Mouse (Mus musculus) R1 (cell line): ENCODE results near the gene Slc25a21.
"Not testable (repeated sequence)": the region's sequence is repeated elsewhere in the genome, so short reads cannot be mapped to it uniquely, and the experiment has no call there.

Experiments used
- DNase-seq: peaks from one replicate; pipeline ENCODE4 v3.0.0-alpha.2; 2018; ENCODE audit warnings: low read depth, low spot score

Gene Slc25a21

DNA sequence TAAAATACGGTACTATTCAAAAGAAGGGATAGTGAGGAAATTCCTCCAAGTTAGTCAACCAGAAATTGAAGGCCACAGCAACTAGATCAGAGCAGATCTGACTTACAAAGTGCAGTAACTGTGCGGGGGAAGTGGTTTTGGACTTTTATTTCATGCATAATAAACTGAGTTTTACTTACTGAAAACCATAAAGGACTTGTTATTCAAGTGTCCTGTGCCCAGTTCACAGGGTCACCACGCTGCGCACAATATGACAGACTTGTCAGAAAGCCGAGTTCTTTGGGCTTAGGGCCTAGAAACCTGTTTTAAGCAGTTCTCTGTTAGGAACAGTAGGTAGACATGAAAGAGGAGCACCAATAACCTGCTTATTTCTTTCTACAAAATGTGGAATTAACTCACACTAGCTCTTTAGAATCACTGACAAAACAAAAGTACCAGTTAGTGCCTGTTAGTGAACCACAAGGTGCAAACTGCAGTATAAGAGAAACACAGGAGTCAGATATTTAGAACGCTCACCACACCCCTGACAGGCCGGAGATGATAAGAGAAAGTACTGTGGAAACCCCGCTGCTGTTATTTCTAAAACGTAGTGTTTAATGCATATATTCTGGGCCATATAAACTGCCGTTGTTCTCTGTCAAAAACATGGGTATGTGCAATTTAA is at the start of gene Slc25a21:
Gene Slc25a21, minus strand, starts transcription at position 110 of the 664 bp plus-strand sequence.
- no peak for DNase-seq

- peak; percentile 15 for DNase-seq
Observed at GRCm38 (mm10) chr12:57243671-57244495, 46.6 kb upstream of the Slc25a21 start.

GRCm38 (mm10) chr12:57233386-57233785 is 36.1 kb upstream of the Slc25a21 start:
- DNase-seq, result peak; percentile 47

GRCm38 (mm10) chr12:57231085-57231875 is 34.0 kb upstream of the Slc25a21 start:
- DNase-seq, result peak; percentile 74

DNA sequence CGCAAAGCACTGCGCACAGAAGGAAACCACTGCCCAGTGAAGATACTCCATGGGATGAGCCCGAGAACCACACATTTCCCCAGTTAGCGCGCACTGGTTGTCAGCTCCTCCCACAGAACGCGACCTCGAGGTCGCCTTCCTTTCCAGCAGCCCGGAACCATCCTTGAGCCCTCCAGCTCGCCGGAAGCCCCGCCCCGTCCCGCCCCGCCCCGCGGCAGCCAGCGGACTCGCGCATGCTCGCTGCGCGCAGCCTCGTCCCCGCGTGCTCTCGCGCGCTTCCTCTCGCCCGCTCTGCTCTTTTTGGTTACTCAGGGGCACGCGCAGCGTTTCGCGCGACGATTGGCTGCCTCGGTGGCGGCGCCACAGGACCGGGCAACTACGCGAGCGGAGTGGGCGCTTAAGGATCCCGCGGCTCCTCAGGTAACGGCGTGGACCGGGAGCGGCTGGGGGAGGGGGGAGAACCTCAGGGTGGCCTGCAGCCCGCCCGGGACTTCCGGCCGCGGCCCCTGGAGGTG is 33.0 kb upstream of the Slc25a21 start, which contains the start of the genes Prps1l3 and Mipol1:
Gene Prps1l3, plus strand, starts transcription at position 221 of the 515 bp plus-strand sequence.
Gene Mipol1, plus strand, starts transcription at position 236 of the 515 bp plus-strand sequence.
- peak; percentile 93 for DNase-seq

DNA sequence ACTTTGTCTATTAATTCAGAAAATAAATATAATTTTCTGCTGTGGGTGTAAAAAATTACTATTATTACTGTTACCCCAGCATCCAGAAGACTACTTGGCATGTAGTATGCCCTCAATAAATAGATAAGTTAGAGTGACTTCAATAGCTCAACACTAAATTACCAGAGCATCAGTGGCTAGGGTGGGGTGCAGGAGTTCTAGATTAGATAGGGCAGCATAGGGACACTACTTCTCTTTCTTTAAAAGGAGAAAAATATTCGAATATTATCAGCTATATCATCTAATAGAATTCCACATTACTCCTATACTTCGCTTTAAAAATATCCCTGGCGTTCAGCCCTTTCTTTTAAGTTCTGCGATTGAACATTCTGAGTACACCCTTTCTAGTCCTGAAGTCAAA is 32.4 kb upstream of the Slc25a21 start:
- DNase-seq, result no peak

GRCm38 (mm10) chr12:57227776-57228175 is 30.5 kb upstream of the Slc25a21 start:
- DNase-seq, result peak; percentile 21

- peak; percentile 78 for DNase-seq
Observed at GRCm38 (mm10) chr12:57226411-57226810, 29.1 kb upstream of the Slc25a21 start.

DNA sequence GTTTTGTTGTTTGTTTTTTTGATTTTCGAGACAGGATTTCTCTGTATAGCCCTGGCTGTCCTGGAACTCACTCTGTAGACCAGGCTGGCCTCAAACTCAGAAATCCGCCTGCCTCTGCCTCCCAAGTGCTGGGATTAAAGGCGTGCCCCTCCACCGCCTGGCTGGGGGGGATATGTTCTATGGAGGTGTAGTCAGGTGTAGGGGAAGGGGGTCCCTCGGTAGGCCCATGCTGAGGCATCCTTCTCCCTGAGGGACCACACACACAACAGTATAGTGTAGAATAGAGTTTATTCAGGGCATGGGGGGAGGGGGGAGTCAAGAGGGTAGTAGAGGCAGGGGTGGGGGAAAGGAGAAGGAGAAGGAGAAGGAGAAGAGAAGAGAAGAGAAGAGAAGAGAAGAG is 15.2 kb upstream of the Slc25a21 start:
- not testable (repeated sequence) for DNase-seq

DNA sequence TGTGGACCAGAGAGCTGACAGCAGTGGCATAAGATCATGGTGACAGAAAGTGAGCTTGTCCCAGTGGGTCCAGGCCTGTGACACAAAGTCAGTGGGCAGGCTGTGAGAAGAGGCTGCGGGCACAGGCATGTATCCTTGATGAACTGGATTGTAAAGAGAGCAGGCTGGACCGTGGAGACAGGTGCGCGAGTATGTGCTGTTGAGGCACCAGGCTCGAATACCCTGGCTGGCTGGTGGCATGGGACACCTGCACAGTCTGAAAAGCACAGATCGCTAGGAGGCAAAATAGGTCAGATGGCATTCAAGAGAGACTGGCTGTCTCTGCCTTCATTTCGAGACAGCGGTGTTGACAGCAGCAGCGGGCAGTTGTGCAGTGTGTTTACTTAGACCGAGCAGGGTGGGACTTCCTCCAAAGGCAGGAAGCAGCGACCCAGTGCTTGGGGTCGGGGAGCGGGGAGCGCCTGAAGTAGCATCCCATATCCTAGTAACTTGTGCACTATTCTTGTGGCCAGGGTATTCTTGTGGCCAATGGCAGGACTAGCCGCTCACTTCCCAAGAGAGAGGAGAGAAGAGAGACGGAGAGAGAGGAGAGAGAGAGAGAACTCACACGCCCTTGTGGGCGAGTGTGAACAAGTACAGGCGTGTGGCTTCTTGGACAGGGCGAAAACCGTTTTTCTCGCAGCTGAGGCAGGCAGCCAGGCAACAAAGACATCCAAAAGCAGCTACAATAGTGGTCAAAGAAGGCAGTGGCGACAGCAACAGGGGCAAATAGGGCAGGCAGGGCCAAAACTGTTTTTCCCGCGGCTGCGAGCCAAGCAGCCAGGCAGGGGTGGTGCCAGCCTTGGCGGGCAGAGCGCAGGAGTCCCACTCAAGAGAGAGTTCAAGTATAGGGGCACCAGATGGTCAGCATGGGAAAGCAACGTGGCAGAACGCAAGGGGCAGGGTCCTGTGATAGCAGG is 14.4 kb upstream of the Slc25a21 start:
- peak; percentile 74 for DNase-seq

- no peak for DNase-seq
Observed at GRCm38 (mm10) chr12:57204276-57204851, 7.1 kb upstream of the Slc25a21 start.

GRCm38 (mm10) chr12:57201901-57202300 is 4.6 kb upstream of the Slc25a21 start:
- DNase-seq, result no peak

DNA sequence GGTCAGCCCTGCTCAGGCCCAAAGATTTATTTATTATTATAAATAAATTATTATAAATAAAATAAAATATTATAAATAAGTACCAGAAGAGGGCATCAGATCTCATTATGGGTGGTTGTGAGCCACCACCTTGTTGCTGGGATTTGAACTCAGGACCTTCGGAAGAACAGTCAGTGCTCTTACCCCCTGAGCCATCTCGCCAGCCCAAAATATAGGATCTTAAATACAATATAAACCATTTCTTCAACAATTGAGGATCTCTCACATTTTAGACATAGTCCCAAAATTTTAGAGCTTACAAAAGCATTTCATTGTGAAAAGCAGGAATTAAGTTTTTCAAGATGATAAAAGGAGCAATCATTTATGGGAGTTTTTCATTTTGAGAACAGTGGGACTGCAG is 2.2 kb upstream of the Slc25a21 start:
- DNase-seq, result no peak

- DNase-seq, result no peak
Observed at GRCm38 (mm10) chr12:57198269-57198668, 997 bp upstream of the Slc25a21 start.

DNA sequence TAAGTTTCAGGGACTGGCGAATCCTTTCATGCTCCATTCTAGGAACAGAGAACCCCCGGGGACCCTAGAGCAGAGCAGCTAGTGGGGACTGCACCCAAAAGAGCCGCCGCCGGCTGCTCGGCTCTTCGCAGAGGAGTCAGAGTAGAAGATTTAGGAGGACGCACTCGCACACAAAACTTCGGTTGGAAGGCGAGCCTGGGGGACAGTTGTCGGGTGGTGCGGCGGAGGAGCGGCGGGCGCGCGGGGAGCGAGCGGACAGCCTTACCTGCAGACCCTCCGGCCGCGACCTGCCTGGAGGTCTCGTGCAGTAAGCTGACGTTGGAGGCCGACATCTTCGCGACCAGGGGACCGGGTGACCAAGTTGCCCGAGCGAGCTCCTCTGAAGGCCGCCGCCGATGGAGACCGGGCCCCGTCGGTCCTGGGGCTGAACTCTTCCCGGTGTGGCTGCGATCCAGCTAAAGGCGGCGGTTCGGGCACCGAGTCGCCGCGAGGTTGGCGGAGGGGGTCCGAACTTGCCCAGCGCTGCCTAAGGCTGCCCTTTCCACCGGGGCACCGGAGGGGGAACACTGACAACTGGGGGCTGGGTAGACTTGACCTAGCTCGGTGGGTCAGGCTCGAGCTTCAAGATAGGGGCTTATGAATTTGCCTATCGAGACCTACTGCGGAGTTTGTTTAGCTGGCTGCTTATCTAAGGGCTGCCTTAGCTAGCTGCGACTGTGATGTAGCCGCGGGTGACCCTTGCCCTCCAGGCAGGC is 487 bp downstream of the Slc25a21 start:
- peak; percentile 50 for DNase-seq

- no peak for DNase-seq
Observed at GRCm38 (mm10) chr12:57196286-57196607, 1.0 kb downstream of the Slc25a21 start.

DNA sequence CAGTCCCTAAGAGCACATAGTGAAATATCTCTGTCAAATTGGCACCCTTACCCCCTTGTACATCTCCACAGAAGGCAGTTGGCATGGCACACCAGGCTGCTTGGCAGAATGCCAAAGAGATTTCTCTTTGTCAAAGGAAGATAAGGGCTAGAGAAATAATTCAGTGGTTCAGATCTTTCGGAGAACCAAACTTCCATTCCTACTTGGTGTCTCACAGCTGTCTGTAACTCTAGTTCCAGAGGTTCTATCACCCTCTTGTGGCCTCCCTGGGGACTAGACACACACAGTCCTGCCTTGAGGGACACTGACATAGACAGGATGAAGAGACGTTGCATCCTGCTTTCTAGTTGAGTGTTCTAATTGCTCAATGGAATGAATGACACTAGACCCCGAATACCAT is 2.7 kb downstream of the Slc25a21 start:
- DNase-seq, result peak; percentile 34

DNA sequence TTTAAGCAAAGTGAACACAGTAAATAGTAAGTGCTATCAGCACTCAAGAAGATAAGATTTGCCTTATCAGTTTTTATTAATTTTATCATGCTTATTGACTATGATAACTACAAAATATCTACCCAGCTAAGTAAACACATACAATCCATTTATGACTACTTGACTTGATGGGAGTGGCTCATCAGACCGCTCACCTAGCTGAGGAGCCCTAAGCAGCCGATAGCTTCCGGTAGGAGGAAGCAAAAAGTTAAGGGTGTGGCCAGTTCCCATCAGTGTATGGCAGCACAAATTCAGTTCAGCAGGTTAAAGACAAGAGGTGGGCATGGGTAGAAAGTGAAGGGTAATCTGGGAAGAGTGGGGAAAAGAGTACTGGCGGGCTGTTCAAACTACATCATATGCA is 10.2 kb downstream of the Slc25a21 start:
- no peak for DNase-seq

DNA sequence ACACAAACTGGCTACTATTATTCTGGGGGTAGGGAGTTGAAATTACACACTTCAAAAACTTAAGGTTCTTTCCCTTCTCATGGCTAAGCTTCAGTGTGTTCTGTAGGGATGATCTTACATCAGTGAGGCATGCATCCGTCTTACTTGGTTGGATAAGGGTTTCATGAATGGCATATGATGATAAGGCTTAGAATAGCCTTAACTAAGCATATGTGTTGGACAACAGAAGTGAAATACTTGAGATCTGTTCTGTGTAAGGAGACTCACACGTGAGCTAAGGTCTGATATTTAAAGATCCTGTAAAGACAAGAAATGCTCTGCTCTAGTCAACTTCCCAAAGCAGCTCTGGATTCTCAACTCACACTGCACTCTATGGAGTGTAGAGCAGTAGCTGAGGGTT is 11.1 kb downstream of the Slc25a21 start:
- no peak for DNase-seq

- DNase-seq, result peak; percentile 51
Observed at GRCm38 (mm10) chr12:57185475-57185874, 11.8 kb downstream of the Slc25a21 start.
